Mouse (Mus musculus) CD4-positive, CD25-positive, alpha-beta regulatory T cell, adult 4 months (primary cell): Measurements from ENCODE around the gene Klhl28. TPM values are rescaled to one million over a fixed set of nuclear protein-coding genes. Genes with fewer than 3 reads are reported as not detected.

Experiments used
- polyA plus RNA-seq, 2 experiments: library from polyadenylated mRNA; unstranded; fragments of 100-300 nt; shearing (Covaris generic); gene quantifications; one replicate each; pipeline ENCODE4 v1.2.1; 2017

Gene Klhl28
- polyA plus RNA-seq, 2 experiments from 2014 or later, result 27.5 to 31.9 TPM

Other genes starting within 250 kb of the Klhl28 start
- gene Gm527, start 47.6 kb downstream of the Klhl28 start, polyA plus RNA-seq, result under 1 TPM; 0.66 to 0.92 TPM
- gene Togaram1, start 270 bp upstream of the Klhl28 start, polyA plus RNA-seq, result 10 to 100 TPM; 21.0 to 23.1 TPM
- 100 to 1,000 TPM in 1 of 2 experiments, 10 to 100 TPM in 1; 99.3 to 103 TPM for gene Prpf39, start 70.8 kb upstream of the Klhl28 start, polyA plus RNA-seq
- gene Fkbp3, start 108.5 kb upstream of the Klhl28 start, polyA plus RNA-seq, result 100 to 1,000 TPM; 267 to 332 TPM
- 1 to 10 TPM; 3.6 to 6.6 TPM for gene Fancm, start 110.1 kb upstream of the Klhl28 start, polyA plus RNA-seq
- 1 to 10 TPM; 5.6 to 6.4 TPM for gene Mis18bp1, start 207.1 kb upstream of the Klhl28 start, polyA plus RNA-seq